Mouse (Mus musculus): ENCODE data around the gene Gm44503.

- peak; percentile 83 for TF ChIP-seq CTCF (IDR thresholded peaks at IDR 0.05; ENCODE audit: low read depth)
- TF ChIP-seq EP300 (IDR thresholded peaks at IDR 0.05; ENCODE audit: low read depth), result no peak
These were observed 3.1 kb upstream of the Gm44503 start for GRCm38 (mm10) chr9:72955546-72955945.

Measured in liver, embryonic 14.5 days (tissue).